Comparison of ENCODE assay signal across 20 mouse cellular contexts in the genomic region with DNA sequence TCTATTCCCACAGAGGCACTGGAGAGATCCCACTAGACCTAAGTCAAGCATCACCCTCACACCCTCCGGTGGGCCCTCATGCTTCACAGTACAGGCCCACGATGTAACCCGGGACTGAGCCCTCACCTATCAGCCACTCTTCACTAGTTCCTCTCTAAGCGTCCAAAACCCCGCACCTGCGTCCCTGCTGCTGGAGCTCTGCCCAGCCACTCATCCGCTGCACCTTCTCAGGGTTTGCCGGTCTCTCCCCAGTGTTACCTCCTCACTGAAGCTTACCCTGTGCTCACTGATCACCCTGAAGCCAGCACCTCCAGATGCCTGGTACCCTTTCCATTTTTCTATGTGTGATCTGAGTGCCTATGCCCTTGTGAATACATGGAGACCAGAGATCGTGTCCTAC. TPM values are rescaled to one million over a fixed set of nuclear protein-coding genes. Genes with fewer than 3 reads are reported as not detected.
A peak's percentile ranks its signal among the peaks of the same experiment; 100 is the strongest.
DNase-seq lines count a peak whose midpoint lies in the region; ATAC-seq lines count a peak whose summit lies in the region.
"Had no signal": no experiment of that assay in that cellular context is flagged by ENCODE, and none has a peak within 500 bp of the region (broad histone marks: within the 10 kb centered on the region; RNA-seq: fewer than 3 reads in every experiment).

No protein-coding gene starts in this region.

- DNase-seq in cerebellum, adult 8-10 months = peak; percentile 21
- DNase-seq in cerebellum, adult 11 months = no peak
- DNase-seq in hindbrain, embryonic 10.5 days (ENCODE audit: low spot score) = no peak
- DNase-seq in hindbrain, embryonic 11.5 days (ENCODE audit: low spot score) = no peak
- DNase-seq in kidney, adult 18-20 months = no peak
- no peak for DNase-seq in embryonic facial prominence, embryonic 10.5 days (ENCODE audit: low spot score)
- no peak for DNase-seq in gastrocnemius, postnatal 10 days
- DNase-seq: adrenal gland, postnatal 14 days; cerebellum, postnatal 36 days; kidney, postnatal 14 days; liver, postnatal 0 days; retina, postnatal 1 day had no signal

- H3K27ac ChIP-seq in hindbrain, embryonic 10.5 days = peak overlapping the region; percentile 56; the same call in 1 of the 2 replicates
- no peak overlapping the region for H3K27ac ChIP-seq in hindbrain, embryonic 11.5 days (ENCODE audit: low read depth, low read length)
- H3K27ac ChIP-seq in kidney, embryonic 16.5 days (ENCODE audit: low read length) = peak overlapping the region; percentile 29; the same call in 1 of the 2 replicates
- 0 out of 2 replicates have a peak overlapping the region, but pooled peaks have one; percentile 4 for H3K27ac ChIP-seq in embryonic facial prominence, embryonic 10.5 days (replicated peaks)
- H3K27ac ChIP-seq: embryonic facial prominence, embryonic 15.5 days; heart, embryonic 10.5 days; intestine, embryonic 15.5 days; layer of hippocampus, adult 2 months; macrophage had no signal

- no peak overlapping the region for H3K9ac ChIP-seq in hindbrain, embryonic 11.5 days (ENCODE audit: low read depth, low read length)
- H3K9ac ChIP-seq in kidney, embryonic 16.5 days (replicated peaks; ENCODE audit: low read length) = no peak overlapping the region
- H3K9ac ChIP-seq: embryonic facial prominence, embryonic 15.5 days; intestine, embryonic 15.5 days; liver, postnatal 0 days had no signal

- 81% methylated on average over 9 of the region's 9 CpGs for WGBS in hindbrain, embryonic 10.5 days
- WGBS in hindbrain, embryonic 11.5 days = 86% methylated on average over 9 of the region's 9 CpGs
- 72% methylated on average over 9 of the region's 9 CpGs for WGBS in kidney, embryonic 16.5 days
- 86% methylated on average over 9 of the region's 9 CpGs for WGBS in embryonic facial prominence, embryonic 10.5 days

- peaks cover 4% of the 10 kb centered on the region; the same call in 1 of the 2 replicates for H3K36me3 ChIP-seq in hindbrain, embryonic 10.5 days
- H3K36me3 ChIP-seq in hindbrain, embryonic 11.5 days (ENCODE audit: control insufficient read depth, insufficient read depth, low read length) = no peaks in the 10 kb centered on the region
- H3K36me3 ChIP-seq in kidney, embryonic 16.5 days (ENCODE audit: insufficient read depth, low read length) = no peaks in the 10 kb centered on the region
- no peaks in the 10 kb centered on the region for H3K36me3 ChIP-seq in embryonic facial prominence, embryonic 10.5 days (replicated peaks)
- H3K36me3 ChIP-seq: embryonic facial prominence, embryonic 15.5 days; heart, embryonic 10.5 days; intestine, embryonic 15.5 days had no signal

- H3K4me2 ChIP-seq in hindbrain, embryonic 11.5 days (replicated peaks; ENCODE audit: low read depth, low read length) = no peak overlapping the region
- H3K4me2 ChIP-seq in kidney, embryonic 16.5 days (replicated peaks; ENCODE audit: low read depth, low read length) = no peak overlapping the region
- H3K4me2 ChIP-seq: embryonic facial prominence, embryonic 15.5 days; intestine, embryonic 15.5 days; liver, embryonic 11.5 days had no signal

- no peak for ATAC-seq in hindbrain, embryonic 11.5 days (ENCODE audit: low FRiP score)
- no peak for ATAC-seq in kidney, embryonic 16.5 days (ENCODE audit: low FRiP score, low TSS enrichment)
- ATAC-seq: intestine, embryonic 15.5 days; liver, postnatal 0 days; lung, postnatal 0 days had no signal

- peaks cover 24% of the 10 kb centered on the region for H3K4me1 ChIP-seq in hindbrain, embryonic 10.5 days (replicated peaks)
- H3K4me1 ChIP-seq in hindbrain, embryonic 11.5 days (replicated peaks; ENCODE audit: control insufficient read depth, insufficient read depth, low read length) = no peaks in the 10 kb centered on the region; the same call in none of the 2 replicates
- H3K4me1 ChIP-seq in kidney, embryonic 16.5 days (ENCODE audit: insufficient read depth, low read length) = peaks cover 19% of the 10 kb centered on the region
- H3K4me1 ChIP-seq in embryonic facial prominence, embryonic 10.5 days = peaks cover 10% of the 10 kb centered on the region

- H3K9me3 ChIP-seq in hindbrain, embryonic 10.5 days = no peaks in the 10 kb centered on the region
- no peaks in the 10 kb centered on the region for H3K9me3 ChIP-seq in hindbrain, embryonic 11.5 days (ENCODE audit: control insufficient read depth, low read length)
- no peaks in the 10 kb centered on the region for H3K9me3 ChIP-seq in kidney, embryonic 16.5 days (ENCODE audit: low read length)
- H3K9me3 ChIP-seq in embryonic facial prominence, embryonic 10.5 days = no peaks in the 10 kb centered on the region
- H3K9me3 ChIP-seq: embryonic facial prominence, embryonic 15.5 days; heart, embryonic 10.5 days; intestine, embryonic 15.5 days had no signal

- no peak overlapping the region for H3K4me3 ChIP-seq in hindbrain, embryonic 10.5 days
- no peak overlapping the region for H3K4me3 ChIP-seq in hindbrain, embryonic 11.5 days (ENCODE audit: low read depth, low read length)
- no peak overlapping the region for H3K4me3 ChIP-seq in kidney, embryonic 16.5 days (ENCODE audit: low read length)
- H3K4me3 ChIP-seq in embryonic facial prominence, embryonic 10.5 days = no peak overlapping the region; the same call in 1 of the 2 replicates
- H3K4me3 ChIP-seq: embryonic facial prominence, embryonic 15.5 days; heart, embryonic 10.5 days; intestine, embryonic 15.5 days; layer of hippocampus, adult 2 months had no signal

- H3K27me3 ChIP-seq in hindbrain, embryonic 10.5 days (ENCODE audit: insufficient read depth, poor library complexity, severe bottlenecking) = no peaks in the 10 kb centered on the region
- no peaks in the 10 kb centered on the region for H3K27me3 ChIP-seq in hindbrain, embryonic 11.5 days (ENCODE audit: control insufficient read depth, insufficient read depth, low read length)
- no peaks in the 10 kb centered on the region for H3K27me3 ChIP-seq in kidney, embryonic 16.5 days (ENCODE audit: insufficient read depth, low read length)
- no peaks in the 10 kb centered on the region for H3K27me3 ChIP-seq in embryonic facial prominence, embryonic 10.5 days (replicated peaks; ENCODE audit: low read depth, poor library complexity, severe bottlenecking)
- H3K27me3 ChIP-seq: embryonic facial prominence, embryonic 15.5 days; intestine, embryonic 15.5 days had no signal

RNA-seq across cellular contexts. Expression of a gene that starts 4.1 kb away (rescaled TPM):
- 37.0 and 39.2 TPM in 2 replicates for polyA plus RNA-seq in hindbrain, embryonic 10.5 days (2016; fragmentation: Nextera tagmentation; extraction: Ambion mirVana)
- 23.9 and 27.1 TPM in 2 replicates for polyA plus RNA-seq in hindbrain, embryonic 11.5 days (2014; fragmentation: Nextera tagmentation; extraction: Ambion mirVana)
- 33.1 and 39.0 TPM in 2 replicates for polyA plus RNA-seq in kidney, embryonic 16.5 days (2015; fragmentation: Nextera tagmentation; extraction: Ambion mirVana)
- 34.5 and 38.1 TPM in 2 replicates for polyA plus RNA-seq in embryonic facial prominence, embryonic 10.5 days (2016; fragmentation: Nextera tagmentation; extraction: Ambion mirVana)
- 10 to 100 TPM; 18.4 to 22.1 TPM for total RNA-seq in gastrocnemius, postnatal 10 days (2021)

RNA-seq across cellular contexts. Expression of a gene that starts 15.3 kb away (rescaled TPM):
- polyA plus RNA-seq in hindbrain, embryonic 10.5 days (2016; fragmentation: Nextera tagmentation; extraction: Ambion mirVana) = 77.8 and 81.7 TPM in 2 replicates
- polyA plus RNA-seq in hindbrain, embryonic 11.5 days (2014; fragmentation: Nextera tagmentation; extraction: Ambion mirVana) = 81.7 and 86.6 TPM in 2 replicates
- 83.2 and 87.2 TPM in 2 replicates for polyA plus RNA-seq in kidney, embryonic 16.5 days (2015; fragmentation: Nextera tagmentation; extraction: Ambion mirVana)
- 82.5 and 84.6 TPM in 2 replicates for polyA plus RNA-seq in embryonic facial prominence, embryonic 10.5 days (2016; fragmentation: Nextera tagmentation; extraction: Ambion mirVana)
- 10 to 100 TPM; 34.1 to 36.3 TPM for total RNA-seq in gastrocnemius, postnatal 10 days (2021)

RNA-seq across cellular contexts. Expression of a gene that starts 15.4 kb away (rescaled TPM):
- 764 and 815 TPM in 2 replicates for polyA plus RNA-seq in hindbrain, embryonic 10.5 days (2016; fragmentation: Nextera tagmentation; extraction: Ambion mirVana)
- 749 and 751 TPM in 2 replicates for polyA plus RNA-seq in hindbrain, embryonic 11.5 days (2014; fragmentation: Nextera tagmentation; extraction: Ambion mirVana)
- 644 and 690 TPM in 2 replicates for polyA plus RNA-seq in kidney, embryonic 16.5 days (2015; fragmentation: Nextera tagmentation; extraction: Ambion mirVana)
- 831 and 861 TPM in 2 replicates for polyA plus RNA-seq in embryonic facial prominence, embryonic 10.5 days (2016; fragmentation: Nextera tagmentation; extraction: Ambion mirVana)
- 100 to 1,000 TPM; 669 to 708 TPM for total RNA-seq in gastrocnemius, postnatal 10 days (2021)

RNA-seq across cellular contexts. Expression of a gene that starts 18.7 kb away (rescaled TPM):
- 38.3 and 41.9 TPM in 2 replicates for polyA plus RNA-seq in hindbrain, embryonic 10.5 days (2016; fragmentation: Nextera tagmentation; extraction: Ambion mirVana)
- polyA plus RNA-seq in hindbrain, embryonic 11.5 days (2014; fragmentation: Nextera tagmentation; extraction: Ambion mirVana) = 39.7 and 41.1 TPM in 2 replicates
- polyA plus RNA-seq in kidney, embryonic 16.5 days (2015; fragmentation: Nextera tagmentation; extraction: Ambion mirVana) = 35.4 and 37.7 TPM in 2 replicates
- polyA plus RNA-seq in embryonic facial prominence, embryonic 10.5 days (2016; fragmentation: Nextera tagmentation; extraction: Ambion mirVana) = 33.8 and 35.6 TPM in 2 replicates
- 10 to 100 TPM; 10.6 to 11.0 TPM for total RNA-seq in gastrocnemius, postnatal 10 days (2021)

RNA-seq across cellular contexts. Expression of a gene that starts 25.9 kb away (rescaled TPM):
- polyA plus RNA-seq in hindbrain, embryonic 10.5 days (2016; fragmentation: Nextera tagmentation; extraction: Ambion mirVana) = 37.2 and 41.3 TPM in 2 replicates
- 36.0 and 38.1 TPM in 2 replicates for polyA plus RNA-seq in hindbrain, embryonic 11.5 days (2014; fragmentation: Nextera tagmentation; extraction: Ambion mirVana)
- 22.8 and 28.6 TPM in 2 replicates for polyA plus RNA-seq in kidney, embryonic 16.5 days (2015; fragmentation: Nextera tagmentation; extraction: Ambion mirVana)
- polyA plus RNA-seq in embryonic facial prominence, embryonic 10.5 days (2016; fragmentation: Nextera tagmentation; extraction: Ambion mirVana) = 30.3 and 31.4 TPM in 2 replicates
- 1 to 10 TPM; 4.7 to 5.8 TPM for total RNA-seq in gastrocnemius, postnatal 10 days (2021)
